Mouse (Mus musculus) CD4-positive helper T cell, adult 2 months (primary cell): ENCODE measurements around the gene Fhl1.

Experiments used
- DNase-seq: peaks from one replicate; pipeline ENCODE4 v3.0.0-alpha.2; 2012; ENCODE audit warnings: low read depth, missing footprints, low spot score

Gene Fhl1

GRCm38 (mm10) chrX:56752144-56752543 is 20.6 kb downstream of the Fhl1 start:
- DNase-seq, result no peak

DNA sequence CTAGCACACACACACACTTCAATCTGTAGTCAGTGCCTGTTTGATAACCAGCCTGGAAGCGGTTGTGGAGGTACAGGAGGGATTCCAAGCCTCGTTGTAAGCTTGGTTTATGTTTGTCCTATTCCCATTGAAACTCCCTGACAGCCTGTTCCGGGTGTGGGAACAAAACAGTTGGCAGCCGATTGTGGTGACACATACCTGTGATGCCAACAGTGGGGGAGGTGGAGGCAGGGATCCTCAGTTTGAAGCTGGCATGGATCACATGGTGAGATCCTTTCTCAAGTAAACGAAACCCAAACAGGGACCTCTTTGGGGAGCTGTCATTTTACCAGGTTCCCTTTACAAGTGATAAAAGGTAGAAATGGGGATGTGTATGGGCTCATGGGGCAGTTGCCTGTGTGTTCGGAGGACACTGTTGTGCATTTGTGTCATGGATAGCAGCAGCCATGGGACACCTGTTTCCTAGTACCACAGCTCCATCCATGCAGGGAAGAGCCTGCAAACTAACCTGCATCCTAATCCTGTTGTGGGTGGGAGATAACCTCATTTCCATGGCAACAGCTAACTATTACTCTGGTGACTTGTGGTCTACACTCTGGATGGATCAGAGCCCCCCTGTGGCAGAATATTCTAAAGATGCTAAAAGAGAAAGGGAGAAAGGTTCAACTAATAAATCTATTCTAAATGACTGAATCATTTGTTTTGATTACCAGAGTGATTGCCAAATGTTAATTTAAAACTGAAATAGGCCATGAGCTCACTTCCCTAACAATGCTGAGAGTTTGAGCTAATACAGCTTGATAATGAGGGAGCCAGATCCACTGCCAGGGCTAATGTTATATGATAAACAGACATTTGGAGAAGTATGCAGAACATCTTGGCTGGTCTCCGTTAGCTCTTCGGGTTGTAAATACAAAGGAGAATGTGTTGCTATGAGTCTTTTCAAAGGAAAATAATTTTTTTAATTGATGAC is 22.0 kb downstream of the Fhl1 start:
- DNase-seq, result no peak

DNA sequence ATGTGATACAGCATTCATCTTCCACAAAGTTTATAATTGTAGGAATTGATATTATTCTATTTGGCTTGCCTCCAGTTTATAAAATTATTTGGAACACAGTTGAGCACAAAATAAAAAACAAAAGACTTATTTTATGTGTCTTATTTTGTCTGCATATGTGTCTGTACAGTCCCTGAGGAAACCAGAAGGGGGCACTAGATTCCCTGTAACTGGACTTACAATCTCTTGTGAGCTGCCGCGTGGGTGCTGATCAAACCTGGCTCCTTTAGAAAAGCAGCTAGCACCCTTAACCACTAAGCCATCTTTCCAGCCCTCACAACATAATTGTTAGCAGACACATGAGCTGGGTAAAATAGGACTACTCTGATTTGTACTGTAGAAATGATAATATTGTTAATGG is 24.1 kb downstream of the Fhl1 start:
- no peak for DNase-seq

DNA sequence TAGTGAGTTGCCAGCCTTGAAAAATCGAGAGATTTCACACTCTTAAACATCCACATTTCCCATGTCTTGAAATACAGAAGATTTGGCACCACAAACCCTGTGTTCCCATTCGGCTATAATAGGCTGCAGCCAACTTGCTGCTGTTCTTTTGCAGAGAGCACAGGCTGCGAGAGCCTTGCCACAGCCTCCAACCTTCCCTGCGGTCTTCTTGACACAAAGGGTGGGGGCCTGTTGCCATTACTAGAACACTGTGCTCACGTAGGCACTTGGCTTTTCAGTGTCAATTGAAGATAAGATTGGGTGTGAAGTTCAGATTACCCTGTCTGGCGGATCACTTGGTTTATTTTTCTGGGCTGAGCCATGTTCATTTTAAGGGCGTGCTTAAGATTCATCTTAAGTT is 24.8 kb downstream of the Fhl1 start:
- DNase-seq, result no peak

- DNase-seq, result no peak
These were observed 28.7 kb downstream of the Fhl1 start for GRCm38 (mm10) chrX:56760257-56760760.

DNA sequence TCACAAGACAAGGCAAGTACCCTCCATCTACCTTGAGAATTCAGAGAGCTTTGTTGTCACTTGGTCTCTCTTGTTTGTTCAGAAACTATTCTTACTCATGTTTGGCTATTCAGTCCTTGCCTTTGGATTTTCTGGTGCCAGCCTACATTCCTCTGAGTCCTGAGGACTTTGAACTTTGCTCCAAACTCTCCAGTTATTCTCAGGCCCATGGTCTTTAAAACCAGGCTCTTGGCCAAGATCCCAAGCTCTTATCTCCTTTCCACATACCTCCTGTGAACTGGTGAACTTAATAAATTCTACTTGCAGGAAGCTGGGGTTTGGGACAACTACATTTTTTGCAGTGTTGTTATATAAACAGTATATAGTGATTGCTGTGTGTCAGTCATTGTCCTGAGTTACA is 38.3 kb downstream of the Fhl1 start:
- no peak for DNase-seq

DNA sequence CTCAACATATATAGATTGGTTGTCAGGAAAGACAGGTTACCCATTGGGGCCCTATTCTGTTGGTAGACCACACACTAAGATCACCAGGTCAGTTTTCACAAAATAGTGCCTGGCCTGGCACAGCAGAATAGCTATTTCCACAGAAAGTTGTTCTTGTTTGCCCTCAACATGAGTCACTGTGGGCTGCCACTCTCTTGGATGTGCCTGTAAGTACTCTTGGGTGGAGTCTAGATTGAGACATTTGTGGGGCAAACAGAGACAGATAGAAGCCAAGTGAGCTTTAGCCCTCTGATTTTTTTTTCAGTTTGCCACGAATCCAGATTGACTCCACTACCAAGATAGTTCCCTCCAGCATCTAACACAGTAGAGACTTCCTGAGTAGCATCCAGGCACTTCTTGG is 40.2 kb downstream of the Fhl1 start:
- DNase-seq, result no peak

DNA sequence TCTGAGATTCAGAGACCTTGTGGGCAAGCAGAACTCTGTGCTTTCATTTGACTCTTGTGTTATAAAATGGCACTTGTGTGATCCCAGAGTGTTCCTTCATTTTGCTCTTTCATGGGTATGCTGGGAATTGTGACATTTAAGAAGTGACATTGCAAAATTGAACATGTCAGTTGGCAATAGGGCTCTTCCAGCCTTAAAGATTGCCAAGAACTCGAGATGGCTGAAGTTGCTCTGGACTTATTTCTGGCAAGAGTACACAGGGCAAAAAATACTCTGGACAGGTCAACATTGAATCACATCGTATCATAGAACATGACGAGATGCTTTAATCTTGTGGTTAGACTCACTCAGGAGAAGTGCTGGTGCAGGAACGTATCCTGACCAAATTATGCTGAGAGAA is 41.7 kb downstream of the Fhl1 start:
- DNase-seq, result no peak

DNA sequence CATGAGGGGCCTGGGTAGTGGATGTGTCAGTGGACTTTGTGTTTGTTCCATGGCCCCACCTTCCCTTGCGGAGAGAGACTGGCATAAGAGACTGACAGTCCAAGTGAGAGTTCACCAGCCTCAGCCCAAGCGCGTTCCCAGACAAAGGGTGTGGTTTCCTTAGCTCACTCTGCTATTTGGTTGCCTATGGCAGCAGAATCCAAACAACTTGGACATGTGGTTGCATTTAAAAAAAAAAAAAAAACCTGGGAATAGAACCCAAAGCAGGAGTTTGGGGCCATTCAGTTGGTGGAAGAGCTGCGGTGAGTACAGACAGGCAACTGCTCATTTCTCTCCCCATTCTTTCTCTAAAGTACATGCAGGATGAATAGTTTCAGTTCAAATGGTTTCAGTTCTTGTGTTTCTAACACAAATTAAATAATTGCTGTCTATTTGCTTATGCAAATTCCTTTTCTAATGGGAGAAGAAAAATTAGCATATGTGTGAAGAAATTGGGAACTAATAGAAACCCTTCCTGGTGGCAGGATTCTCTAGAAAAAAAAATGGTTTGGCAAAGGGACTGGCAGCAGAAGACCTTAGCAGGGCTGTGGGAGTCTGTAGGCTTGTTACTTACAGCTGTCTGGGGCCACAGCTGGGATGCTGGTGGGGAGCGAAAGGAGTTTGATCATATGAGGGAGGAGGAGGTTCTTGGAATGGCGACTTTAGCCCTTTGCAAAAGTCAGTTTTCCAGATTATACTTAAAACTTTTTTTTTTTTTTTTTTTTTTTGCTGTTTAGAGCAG is 54.9 kb downstream of the Fhl1 start:
- DNase-seq, result no peak

- DNase-seq, result no peak
These were observed 55.9 kb downstream of the Fhl1 start for GRCm38 (mm10) chrX:56787486-56787885.

GRCm38 (mm10) chrX:56790591-56790990 is 59.0 kb downstream of the Fhl1 start:
- no peak for DNase-seq

DNA sequence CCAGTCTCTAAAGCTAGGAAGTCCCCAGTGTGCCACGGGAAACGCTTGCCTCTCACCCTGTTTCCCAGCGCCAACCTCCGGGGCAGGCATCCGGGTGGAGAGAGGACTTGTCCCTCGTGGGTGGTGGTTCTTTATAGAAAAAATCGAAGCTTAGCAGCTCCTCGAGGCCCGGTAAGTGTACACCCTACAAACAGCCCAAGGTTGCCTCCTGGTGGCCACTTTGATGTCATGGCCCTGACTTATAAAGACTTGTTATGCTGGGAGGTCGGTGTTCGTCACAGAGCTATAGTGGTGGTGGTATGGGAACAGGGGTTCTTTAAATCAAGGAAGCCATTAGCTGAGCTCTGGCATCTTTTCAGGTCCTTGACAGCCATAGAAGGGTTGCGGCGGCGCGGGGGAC is 59.7 kb downstream of the Fhl1 start:
- peak; percentile 6 for DNase-seq

DNA sequence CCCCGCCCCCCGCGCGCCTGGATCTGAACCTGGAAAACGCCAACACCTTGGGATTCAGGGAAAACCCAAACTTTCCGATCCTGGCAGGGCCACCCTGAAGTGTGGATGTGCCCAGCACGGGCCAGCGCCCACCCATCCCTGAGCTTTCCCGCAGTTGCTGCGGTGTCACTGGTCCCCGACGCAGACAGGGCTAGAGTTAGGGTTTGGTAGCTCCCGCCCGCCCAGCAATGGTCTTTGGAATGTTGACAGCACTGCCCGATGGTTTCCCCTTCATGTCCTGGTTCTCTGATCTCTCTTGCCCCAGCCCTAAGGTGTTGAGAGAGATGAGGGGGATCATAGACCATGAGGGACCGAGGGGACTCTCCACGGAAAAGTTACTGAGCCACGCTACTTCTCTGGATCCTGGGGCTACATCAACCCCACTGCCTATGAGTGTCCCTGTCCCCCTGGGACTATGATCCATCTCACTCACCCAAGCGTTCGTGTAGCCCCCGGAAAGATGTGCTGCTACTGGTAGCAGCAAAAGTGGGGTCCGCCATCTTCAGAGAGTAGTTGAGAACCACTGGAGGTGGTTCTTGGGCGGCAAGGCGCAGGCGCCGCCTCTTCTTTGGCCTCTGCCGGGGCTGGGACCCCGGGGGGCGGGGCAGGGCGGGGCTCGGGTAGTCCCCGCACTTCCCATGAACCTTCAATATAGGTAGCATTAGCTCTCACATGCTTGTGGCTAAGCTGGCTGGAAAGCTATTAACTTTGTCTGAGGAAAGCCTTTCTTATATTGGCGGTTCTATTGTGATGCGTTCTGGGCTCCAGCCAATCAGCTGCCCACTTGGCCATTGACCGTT is 90.4 kb downstream of the Fhl1 start, which contains the start of gene Map7d3:
Gene Map7d3, minus strand, starts transcription at position 562 of the 839 bp plus-strand sequence.
- no peak for DNase-seq

DNA sequence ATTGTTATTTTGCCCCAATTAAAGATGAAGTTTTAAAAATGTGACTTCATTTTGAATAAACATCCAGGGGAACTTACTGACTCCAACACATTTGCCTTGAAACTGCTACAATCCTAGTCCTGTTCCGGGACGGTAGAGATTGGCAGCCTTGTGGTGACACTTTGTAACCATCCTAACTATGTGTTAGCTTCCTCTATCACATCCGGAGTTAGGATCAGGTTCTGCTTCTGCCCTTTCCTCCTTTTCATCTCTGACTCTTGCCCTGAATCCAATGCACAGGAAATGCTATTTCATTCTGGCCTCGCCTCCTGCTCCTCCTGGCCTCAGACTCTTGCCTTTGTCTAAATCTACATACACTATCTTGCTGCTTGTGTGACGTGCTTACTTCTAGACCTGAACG is 95.9 kb downstream of the Fhl1 start:
- no peak for DNase-seq

- no peak for DNase-seq
These were observed 104.3 kb downstream of the Fhl1 start for GRCm38 (mm10) chrX:56835842-56836241.

DNA sequence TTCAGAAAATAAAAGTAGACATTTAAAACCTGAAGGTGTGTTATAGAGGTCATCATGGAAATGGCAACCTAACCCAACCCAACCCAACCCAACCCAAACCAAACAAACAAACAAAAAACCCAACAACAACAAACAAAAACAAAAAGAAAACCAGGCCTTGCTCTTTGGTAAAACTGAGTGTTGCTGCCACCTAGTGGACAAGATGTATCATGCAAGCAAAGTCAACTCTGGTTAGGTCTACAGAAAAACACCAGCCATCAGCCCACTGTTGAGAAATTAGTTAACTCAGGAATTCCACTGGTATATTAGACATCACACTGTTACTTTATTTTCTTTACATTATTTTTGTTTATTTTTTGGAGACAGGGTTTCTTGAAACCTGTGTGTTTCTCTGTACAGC is 107.8 kb downstream of the Fhl1 start:
- DNase-seq, result peak; percentile 5

DNA sequence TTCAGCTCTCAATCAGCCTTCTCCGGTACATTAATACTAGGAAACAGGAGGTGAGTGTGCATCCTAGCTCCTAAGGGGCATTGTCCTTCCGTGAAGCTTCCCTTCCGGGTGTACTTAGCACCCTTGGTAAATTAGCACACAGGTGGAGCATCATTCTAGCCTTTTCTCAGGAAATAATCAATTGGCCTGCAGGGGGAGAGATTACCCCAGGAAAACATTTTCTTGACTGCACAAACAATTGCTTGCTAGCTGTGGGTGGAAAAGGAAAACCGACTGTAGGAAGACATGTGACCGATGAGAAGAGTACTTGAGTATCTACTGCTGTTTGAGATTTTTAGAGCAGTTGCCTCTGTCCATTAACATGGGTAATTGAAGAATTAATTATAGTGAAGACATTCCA is 109.7 kb downstream of the Fhl1 start:
- no peak for DNase-seq
